Mouse (Mus musculus) layer of hippocampus, postnatal 36 days (tissue): ENCODE results near the gene Epgn. TPM values are rescaled to one million over a fixed set of nuclear protein-coding genes. Genes with fewer than 3 reads are reported as not detected.

Source experiments
- DNase-seq, 2 experiments: peaks; one replicate each; pipeline ENCODE4 v3.0.0; 2022
- total RNA-seq, 2 experiments: library from RNA; stranded (reverse); gene quantifications; 2 replicates each; pipeline ENCODE4 v1.2.3; 2021

Gene Epgn
- under 1 TPM; 0.35 to 0.45 TPM for total RNA-seq

DNA sequence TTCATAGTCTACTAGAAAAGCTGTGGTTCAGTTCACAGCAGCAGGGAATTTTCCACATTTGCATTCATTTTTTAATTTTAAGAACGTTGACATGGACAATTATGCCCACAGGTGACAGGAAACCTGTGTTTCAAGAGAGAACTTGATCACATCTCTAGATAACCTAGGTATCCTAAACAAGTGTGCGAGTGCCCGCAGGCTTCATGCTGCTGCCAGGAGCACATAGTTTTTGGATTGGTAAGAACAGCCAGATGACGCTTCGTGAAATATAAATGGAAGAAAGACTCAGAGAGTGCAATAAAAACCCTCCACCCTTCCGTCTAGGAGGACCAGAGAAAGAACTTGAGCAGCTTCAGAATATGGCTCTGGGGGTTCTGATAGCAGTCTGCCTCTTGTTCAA, at the start of gene Epgn:
Gene Epgn, plus strand, starts transcription at position 301 of the 400 bp plus-strand sequence.
- DNase-seq: no peak

DNA sequence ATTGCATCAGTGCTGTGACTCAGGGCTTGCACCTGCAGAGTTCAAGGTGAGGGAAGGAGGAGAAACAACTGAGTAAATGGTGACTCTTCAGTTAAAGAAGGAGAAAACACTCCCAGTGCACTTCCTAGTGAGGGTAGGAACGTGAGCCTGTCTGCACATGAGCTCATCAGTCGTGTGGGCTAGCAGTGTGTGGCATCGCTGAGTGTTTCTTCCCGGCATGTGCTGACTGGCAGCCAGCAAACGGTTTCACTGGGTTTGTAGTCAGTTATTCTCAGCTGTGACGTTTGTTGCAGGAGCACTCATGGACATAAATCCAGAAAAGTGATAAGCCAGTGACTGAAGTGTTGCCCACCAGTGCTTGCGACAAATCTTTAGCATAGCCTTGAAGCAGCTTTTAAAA, 47.0 kb upstream of the Epgn start:
- peak in 1 of 2 experiments; percentile 26 for DNase-seq

DNA sequence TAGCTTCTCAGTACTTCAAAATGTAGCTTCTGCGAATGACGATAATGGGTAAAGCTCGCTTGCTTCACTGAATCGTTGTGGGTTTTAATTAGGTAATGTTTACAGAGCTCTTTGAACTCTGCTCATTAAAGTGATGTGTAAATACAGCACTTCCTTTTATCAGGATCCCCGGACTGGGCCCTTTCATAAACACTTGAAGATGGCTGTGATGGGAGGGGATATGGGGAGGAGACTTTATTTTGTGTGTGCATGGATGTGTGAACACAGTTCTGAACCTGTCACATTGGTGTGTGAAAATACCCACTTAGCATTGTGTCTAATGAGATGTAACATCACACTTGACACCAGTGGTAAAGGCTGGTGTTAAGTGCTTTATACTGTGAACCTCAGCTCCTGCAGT, 39.7 kb upstream of the Epgn start:
- no peak for DNase-seq

DNA sequence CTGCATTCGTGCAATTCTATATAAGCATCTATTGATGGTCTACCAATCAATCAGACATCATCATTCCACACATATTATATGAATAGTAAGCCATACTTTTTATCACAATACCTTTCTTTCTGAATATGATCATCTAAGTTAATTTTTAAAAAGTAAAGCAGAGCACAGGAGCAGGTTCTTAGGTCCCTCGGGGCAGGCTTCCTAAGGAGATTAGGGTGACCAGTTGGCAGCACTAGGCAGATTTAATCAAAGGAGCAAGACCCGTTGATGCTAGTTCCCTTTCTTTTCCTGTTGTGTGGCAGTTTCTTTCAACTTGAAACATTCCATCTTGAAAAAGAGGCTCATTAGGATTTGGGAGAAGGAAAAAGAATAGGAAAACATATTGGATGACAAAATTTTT, 39.1 kb upstream of the Epgn start:
- no peak for DNase-seq

DNA sequence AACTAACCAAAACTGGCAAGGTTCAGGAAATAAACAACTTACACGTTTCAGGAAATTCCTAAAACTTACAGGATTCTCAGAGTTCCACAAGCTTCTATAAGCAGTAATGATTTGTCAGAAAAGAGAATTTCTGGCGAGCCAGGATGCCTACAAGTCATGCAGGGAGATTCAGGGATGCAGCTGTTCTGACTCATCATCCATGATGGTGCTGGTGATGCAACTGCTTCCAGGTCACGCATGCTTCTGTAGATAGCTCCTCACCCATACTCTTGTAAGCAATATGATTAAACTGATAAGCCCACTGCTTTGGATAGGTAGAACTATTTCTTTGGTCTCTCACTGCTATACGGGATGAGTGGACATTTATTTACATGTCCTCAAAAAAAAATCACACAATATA, 38.7 kb upstream of the Epgn start:
- DNase-seq: no peak

DNA sequence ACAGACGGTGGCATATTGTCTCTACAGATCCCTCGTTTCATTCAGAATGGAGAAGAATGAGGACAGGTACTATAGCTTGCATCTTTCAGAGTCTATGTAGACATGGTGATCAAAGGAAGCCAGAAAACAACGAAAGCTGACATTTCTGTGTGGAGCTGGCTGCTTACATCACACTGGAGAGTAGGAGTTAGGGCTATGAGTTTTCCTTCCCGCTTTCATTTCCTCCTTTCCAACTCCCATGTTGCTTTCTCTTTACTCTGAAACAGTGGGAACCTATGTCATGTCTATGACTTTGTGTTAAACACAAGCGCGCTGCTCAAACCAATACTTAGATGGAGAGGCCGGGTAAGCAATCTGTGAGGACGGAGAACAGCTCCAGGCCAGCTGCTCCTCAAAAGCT, 27.3 kb upstream of the Epgn start:
- DNase-seq: no peak

DNA sequence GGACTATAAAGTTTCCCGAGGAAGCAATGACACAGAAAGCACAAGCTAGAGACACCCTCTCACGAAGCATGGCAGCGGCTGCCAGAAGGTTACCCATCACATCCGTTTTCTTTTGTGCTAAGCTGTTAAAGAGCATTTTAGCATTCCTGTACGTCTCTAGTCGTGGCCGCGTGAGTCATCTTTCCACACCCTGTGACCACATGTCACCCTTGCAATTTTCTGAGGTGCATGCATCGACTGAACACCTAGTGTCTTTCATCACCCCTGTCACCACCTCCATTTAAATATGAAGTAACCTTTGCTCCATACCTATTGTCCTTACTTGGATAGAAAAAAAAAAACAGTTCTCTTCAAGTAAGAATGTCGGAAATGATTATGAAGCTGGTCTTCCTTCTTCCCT, 12.0 kb upstream of the Epgn start:
- DNase-seq: no peak

DNA sequence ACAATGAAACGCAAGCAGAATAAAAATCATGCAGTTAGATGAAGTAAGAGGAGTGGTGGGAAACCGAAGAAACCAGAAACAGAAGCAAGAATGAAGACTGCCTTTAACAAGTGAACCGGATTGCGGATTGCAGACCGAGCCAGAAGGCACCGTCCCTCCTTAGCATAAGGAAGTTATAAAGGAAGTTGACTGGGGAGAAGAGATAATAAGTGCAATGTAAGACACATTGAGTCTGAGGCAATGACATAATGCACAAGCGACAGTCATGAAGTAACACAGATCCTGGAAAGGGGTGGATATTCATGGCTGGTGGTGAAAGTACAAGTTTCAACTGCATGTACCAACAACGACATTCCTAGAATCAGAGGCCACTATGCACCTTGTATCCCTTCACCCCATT, 4.2 kb upstream of the Epgn start:
- DNase-seq: no peak

DNA sequence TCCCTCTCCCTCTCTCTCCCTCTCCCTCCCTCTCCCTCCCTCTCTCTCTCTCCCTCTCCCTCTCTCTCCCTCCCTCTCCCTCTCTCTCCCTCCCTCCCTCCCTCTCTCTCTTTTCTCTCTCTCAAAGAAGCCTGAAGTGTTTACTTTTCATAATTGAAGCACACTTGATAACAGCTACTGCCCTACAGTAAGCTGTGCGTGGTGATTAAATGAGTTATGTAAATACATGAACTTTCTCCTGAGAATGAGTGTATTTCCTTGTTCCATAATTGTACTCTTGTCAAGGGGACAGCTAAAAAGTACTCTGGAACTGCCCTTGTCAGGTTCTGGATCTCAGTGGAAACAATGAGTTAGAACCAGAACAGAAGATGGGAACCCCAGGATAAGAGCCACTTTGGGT, 576 bp downstream of the Epgn start:
- DNase-seq: no peak

DNA sequence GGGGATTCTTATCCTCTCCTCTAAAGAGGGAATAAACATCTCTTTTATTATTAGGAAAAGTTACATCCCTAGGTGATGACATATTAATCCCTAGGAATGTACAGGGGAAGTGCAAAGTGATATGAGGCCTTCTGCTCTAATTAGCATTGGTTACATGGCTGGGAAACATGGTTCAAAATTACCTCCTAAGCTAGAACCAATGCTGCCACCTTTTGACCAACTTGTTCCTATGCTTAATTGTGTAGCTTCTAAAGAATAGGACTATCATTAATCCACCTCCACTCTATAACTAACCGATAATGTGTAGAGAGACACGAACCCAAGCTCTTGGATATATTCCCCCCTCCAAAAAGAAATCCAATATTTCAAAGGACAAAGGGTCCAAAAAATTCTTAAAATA, 3.4 kb downstream of the Epgn start:
- DNase-seq: no peak

DNA sequence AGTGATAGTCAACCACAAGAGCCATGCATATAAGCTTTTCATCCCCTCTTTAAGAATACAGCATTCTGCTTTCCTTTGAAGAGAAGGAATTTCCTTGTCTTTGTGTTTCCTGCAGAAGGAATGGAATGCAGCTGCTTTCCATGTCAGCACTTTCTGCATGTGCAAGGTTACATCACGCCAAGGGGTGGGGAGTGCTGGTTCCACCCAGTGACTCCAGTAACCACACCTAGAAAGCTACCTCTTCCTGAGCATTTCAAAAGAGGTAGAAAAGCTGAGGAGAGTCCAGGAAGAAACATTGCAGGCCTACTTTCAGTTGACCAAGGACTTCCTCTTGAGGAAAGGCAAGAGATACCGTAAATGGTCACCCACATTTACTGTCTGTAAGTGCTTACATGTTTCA, 8.1 kb downstream of the Epgn start:
- DNase-seq: no peak

DNA sequence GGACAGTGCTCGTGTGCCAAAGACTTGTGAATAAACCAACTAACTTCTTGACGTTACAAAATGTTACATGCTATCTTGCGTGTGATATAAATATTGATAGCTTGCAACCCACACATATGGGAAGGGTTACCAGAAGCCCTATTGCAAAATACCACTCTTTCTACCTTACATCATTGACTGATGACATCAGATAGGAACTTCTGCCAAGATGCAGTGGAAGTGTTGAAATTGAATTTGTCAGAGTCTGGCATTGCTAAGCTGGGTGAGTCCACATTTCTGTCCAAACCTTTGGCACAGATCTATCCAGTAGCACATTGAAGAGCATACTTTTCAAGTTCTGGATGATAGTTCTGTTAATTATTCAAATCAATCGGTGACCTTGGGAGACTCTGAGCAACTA, 9.4 kb downstream of the Epgn start:
- DNase-seq: no peak

DNA sequence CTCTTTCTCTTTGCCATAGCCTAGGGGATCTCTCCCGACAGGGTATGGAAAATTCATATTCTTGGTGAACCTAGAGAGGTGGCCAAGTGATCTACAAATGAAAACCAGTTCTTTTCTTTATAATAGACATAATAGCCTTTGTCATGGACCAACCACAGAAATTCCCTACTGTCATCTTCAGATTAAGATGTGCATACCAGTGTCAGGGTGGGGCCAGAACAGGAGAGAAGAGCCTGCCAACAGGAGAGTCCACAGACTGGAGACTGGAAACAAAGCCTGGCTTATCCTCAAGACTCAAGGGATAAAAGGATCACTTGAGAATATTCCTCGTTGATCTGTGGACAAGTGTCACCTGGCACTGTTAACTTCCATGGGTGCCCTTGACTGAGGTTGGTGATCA, 10.5 kb downstream of the Epgn start:
- no peak for DNase-seq

DNA sequence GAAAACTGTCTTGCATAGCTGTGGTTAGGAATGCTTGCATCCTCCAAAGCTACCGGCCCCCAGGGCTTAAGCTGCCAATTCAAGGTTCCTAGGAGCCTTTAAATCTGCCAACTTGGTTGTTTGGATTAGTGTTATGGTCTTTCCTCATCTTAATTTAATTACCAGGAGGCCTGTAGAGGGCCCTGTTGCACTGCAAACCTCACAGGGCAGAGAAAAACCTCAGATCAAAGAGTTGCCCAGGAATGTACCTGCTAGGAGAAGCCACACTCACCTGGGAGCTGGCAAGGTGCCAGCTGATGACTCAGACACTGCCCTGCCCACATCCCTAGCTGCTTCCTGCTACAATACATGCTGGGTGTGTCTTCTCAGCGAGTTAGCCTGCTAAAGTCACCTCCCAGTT, 11.3 kb downstream of the Epgn start:
- DNase-seq: no peak

DNA sequence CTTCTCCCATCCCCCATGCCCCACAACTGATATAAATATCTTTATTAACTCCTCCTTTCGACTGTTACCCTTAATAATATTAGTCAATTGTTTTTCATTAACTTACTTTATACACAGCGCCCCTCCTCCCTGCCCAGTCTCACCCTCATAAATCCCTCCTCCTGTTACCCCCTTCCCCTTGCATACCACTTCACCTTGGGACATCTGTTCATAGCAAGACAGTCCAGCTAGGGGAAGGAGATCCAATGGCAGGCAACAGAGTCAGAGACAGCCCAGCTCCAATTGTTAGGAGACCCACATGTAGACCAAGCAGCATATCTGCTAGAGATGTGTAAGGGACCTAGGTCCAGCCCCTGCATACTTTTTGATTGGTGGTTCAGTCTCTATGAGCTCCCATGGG, 11.7 kb downstream of the Epgn start:
- DNase-seq: no peak

DNA sequence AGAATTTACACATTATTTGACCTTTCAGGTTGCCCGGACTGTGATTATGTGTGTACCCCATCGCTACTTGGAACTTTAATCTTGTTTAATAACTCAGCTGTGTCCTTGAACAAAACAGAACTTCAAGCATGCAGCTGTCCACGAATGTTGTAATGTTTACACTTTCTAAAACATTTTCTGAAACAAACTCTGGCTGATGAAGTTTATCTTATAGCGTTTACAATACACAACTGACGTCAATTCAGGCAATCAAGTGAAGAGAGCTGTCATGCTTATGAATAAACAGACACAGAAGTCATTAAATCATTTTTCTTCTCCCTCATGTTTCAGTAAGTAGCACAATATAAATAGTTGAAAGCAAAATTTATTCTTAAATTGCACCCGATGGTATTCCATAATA, 20.7 kb downstream of the Epgn start:
- no peak for DNase-seq

DNA sequence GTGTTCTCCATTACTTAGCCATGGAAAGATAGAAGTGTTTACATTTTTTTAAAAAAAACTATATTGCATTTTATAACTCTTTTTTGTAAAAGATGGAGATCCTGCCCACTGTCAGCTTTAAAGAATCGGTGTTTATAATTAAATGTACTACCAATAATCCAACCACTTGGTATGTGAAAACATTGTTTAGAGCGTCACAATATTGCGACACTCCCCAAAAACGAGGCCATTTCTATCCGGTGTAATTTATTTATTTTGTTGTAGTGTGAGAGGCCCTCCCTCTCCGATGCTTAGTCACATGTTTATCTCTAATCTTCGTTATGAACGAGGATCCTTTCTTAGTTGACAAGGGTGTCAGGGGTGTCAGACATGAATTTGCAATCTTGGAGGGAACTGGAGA, 21.1 kb downstream of the Epgn start:
- no peak for DNase-seq

DNA sequence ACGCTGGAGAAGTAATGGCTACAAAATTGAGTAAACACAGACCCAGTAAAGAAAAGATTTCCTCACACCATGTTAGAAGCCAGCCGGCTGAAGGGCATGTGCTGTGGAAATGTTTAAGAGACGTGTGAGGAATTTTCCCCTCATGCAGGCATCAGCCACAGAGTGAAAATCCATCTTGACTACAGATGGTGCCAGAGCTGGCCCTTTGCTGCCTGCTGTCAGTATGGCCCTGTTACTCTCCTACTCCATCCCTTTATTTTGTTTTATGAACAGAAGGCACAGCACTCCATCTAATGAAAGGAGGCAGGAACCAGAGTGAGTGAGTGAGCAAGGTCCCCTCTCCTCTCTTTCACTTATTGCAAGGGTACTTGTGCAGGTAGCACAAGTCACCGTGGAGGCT, 45.1 kb downstream of the Epgn start:
- peak in 1 of 2 experiments; percentile 9 for DNase-seq

DNA sequence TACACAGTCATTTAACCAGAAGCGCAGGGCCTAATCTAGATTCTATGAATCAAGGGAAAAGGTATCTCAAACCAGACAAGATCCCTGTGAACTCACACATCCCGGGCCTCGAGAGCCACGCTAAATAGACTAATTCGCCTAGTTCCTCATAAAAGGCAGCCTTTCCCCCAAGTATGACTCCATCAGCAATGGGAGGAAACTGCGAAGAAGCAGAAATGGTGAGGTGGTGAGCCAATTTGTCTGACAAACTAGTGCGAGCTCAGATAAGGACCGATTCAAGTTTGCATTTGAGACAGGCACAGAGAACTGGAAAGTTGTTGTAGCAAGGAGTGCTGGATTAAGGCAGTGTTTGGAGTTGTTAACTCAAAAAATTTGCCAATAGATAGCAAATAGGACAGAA, 46.4 kb downstream of the Epgn start:
- DNase-seq: no peak

DNA sequence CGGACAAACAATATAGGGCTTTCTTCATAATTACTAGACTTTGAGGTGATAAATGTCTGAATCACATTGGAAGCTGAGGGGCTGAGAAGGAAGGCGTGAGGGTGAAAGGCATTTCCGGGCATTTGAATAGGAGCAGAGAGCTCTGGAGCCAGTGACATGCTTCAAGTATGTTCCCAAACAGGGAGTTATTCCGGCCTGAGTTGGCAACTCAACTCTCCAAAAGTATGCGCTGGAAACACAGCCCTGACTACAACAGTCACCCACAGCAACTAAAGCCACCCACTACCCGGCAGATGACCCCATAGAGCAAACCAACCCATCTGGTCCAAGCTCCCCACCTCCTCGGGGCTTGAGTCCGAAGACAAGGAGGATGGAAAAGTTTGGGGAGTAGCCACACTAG, 46.8 kb downstream of the Epgn start:
- DNase-seq: no peak

DNA sequence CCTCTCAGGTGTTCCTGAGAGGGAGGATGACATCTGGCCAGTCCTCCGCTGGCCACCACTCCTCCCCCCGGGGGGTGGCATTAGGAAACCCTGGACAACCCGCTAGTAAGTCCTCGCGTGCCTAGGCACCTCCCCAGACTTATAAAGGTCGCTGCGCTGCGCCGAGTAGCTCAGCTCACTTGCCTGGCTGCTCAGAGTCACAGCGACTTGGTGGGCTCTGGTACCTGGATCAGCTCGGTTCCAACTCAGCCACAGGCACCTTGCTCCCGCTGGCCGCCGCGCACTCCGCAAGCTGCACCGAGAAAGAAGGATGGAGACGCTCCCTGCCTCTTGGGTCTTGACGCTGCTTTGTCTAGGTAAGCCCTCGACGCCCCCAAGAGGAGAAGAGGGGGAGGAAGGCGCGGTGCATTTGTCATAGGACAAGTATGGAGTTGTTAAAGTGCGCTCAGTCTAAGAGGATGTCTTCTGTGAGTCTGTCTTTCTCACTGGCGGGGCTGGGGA, 47.2 kb downstream of the Epgn start, which contains the start of gene Ereg:
Gene Ereg, plus strand, starts transcription at position 173 of the 501 bp plus-strand sequence.
- no peak for DNase-seq

DNA sequence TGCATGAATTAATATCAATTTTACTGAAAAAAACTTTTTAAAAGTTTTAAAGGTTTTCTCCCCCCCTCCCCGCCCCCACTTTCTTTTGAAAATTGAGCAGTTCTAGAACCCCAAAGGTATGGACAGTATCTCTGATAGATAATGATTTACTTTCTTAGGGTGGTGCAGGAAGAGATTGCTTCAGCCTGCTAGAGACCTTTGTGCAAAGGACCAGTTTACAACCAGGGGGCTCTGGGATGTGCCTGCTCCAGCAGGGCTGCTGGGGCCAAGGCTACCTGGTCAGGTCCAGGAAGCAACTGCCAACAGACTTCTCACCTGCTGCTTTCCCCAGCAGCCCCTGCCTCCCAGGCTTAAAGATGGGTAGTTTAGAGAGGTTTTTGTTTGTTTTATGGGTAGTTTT, 47.8 kb downstream of the Epgn start:
- no peak for DNase-seq

DNA sequence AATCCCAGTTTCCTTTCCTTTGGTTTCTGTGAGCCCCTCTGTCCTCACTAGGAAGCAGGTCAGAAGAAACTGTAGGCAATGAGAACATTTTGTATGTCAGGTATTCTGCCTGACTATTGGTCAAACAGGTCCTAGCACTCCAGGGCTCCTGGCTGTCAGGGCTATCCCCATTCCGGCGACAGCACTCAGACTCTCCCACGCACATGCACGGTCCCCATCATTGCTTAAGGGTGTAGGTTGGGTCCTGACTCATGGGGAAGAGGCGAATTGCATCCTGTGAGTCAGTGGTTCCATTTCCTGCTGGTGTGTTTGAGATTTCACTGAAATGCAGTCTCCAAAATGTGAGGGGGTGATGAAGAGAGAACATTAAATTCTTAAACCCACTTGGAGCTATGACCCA, 55.8 kb downstream of the Epgn start:
- DNase-seq: no peak
